Mouse (Mus musculus) left cerebral cortex, postnatal 25 days (tissue): ENCODE results near the gene Psmd12. TPM values are rescaled to one million over a fixed set of nuclear protein-coding genes. Genes with fewer than 3 reads are reported as not detected.

Source experiments
- DNase-seq, 2 experiments: peaks; one replicate each; pipeline ENCODE4 v3.0.0; 2022; ENCODE audit warnings: low spot score in 2 of 2, mixed read lengths in 1 of 2
- intact Hi-C: fragments of 180-260 bp; cut with DNase I; formaldehyde crosslinking; loops from one replicate; pipeline ENCODE4 v1.15.1; 2025
- total RNA-seq, 2 experiments: library from RNA; stranded (reverse); gene quantifications; 2 replicates each; pipeline ENCODE4 v1.2.3; 2021

Psmd12 gene
- total RNA-seq, result 10 to 100 TPM; 69.2 to 73.1 TPM

DNA sequence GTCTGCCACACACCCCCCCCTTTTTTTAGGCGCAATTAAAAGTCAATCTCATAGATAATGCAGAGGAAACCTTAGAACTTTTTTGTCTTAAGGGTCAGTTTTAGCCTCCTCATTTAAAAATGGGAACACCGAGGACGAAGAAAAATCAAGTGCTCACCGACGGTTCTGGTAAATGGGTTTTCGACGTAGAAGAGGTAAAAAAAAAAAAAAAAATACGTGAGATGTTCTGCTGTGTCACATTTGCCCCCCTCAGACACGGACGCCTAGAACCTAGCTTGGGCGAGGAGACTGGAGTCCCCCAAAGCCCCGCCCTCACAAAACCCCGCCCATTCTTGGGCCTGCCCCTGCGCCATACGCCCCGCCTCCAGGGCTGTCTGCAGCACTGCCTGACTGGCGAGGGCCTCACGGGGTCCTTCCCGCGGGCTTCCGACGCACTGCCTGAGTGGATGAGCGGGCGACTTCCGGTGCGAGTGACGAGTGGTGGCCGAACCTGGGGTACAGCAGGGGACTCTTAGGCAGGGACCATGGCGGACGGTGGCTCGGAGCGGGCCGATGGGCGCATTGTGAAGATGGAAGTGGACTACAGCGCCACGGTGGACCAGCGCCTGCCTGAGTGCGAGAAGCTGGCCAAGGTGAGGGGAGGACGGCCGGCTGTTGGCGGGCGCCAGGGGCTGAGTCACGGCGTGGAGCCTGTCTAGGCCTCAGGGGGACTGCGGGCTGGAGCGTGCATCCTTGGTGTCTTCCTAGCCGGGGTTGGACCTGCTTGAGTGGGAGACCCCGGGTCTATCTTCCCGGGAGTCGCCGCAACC, at the start of gene Psmd12:
TSS of gene Psmd12 (plus strand) at position 432 of the 809 bp plus-strand sequence.
- intact Hi-C loops, result no loop called here

DNA sequence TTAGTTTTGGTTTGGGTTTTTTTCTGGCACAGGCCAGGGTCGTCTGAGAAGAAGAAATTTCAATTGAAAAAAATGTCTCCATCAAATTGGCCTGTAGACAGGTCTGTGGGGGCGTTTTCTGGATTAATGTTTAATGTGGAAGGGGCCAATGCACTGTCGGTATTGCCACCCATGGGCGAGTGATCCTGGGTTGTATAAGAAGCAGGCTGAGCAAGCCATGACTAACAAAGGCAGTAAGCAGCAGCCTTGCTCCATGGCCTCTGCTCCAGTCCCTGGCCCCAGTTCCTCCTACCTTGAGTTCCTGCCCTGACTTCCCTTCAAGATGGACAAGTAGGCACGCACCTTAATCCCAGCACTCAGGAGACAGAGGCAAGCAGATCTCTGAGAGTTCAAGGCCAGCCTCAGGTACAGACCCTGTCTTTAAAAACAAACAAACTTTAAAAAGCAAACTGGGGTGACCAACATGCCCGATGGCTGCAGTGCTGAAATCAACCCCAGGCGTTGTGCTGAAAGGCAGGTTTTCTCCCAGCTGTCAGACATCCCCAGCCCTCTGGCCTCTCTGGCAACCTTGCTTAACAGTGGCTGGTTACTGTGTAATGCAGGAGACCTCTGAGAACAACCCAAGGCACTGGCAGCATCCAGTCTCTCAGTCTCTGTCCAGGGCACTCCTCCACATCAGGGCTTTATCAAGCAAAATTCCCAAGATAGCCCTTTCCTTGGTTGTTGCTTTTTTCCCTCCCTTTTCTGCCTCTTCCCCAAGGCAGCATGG, 47.9 kb upstream of the Psmd12 start:
- intact Hi-C loops, result no loop called here
- no peak for DNase-seq

More for the DNA sequence above, at the start of gene Psmd12:
- DNase-seq, result peak; percentile 90 to 96

DNA sequence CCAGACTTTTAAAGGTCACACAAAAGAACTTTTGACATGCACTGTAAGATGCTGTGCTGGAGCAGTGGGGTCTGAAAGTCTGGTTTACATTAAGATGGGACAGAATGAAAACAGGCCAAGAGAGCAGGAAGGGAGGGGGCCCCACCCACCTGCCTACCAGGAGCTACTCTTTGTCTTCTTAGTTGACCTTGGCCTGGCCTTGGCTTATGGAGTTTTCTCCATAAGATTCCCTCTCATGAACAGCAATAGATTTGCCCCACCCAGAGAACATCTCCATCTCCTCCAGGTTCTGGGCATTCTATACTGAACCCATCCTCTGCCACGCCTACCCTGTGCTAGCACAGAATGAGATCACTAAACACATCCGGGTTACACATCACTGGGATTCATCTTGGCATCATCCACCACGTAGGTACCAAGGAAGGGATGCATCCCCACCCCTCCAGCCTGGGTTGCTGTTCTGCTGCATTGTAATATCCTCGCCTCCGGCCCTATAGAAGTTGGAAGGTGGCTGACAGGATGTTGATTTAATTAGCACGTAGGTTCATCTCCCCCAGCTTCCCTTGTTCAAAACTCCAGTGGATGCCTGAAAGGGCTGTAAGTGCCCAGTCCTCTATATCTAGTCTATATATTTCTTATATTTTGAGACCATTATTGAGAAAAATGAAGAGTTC, 43.4 kb upstream of the Psmd12 start:
- intact Hi-C loops, result no loop called here
- no peak for DNase-seq

DNA sequence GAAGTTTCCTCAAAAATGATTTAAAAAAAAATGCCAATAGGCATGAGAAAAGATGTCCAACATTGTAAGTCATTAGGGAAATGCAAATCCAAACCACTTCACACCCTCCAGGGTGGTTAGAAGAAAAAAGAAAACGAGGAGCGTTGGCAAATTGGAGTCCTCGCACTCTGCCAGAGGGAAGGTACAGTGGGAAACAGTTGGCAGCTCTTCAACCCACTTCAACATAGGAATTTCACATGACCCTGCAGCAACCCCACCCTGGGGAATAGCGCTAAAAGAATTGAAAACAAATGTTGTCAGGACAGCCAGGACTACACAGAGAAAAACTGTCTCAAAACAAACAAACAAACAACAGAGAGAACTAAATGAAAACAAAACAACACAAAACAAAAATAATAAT, 41.6 kb upstream of the Psmd12 start:
- intact Hi-C loops, result no loop called here
- DNase-seq, result no peak

DNA sequence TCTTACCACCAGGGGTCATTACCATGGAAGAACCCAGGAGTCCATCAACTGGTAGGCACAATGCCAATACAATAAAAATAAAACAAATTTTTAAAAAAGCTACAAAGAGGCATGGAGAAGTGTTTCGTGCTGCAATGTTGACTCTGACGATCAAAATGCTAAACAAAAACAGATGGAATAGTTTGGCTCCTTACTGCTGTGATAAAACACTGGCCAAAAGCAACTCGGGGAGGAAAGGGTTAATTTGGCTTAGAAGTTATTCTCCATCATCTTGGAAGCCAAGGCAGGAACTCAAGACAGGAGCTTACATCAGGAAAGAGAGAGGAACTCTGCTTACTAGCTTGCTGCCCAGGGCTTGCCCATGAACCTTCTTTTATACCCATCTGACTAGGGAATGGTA, 41.1 kb upstream of the Psmd12 start:
- intact Hi-C loops, result no loop called here
- no peak for DNase-seq

DNA sequence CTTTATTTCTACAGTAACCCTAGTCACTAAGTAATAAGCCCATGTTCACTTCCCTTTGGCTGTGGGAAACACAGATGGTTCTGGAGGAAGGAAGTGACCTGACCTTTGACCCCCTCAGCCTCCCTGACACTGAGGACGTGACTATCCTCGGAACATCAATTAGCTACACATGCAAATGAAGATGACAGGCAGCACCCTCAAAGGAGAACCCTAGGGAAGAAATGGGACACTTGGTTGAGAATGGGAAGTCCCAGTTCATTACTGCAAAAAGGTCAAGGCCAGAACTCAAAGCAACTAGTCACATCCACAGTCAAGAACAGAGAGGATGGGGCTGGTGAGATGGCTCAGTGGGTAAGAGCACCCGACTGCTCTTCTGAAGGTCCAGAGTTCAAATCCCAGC, 38.2 kb upstream of the Psmd12 start:
- intact Hi-C loops, result no loop called here
- DNase-seq, result no peak

DNA sequence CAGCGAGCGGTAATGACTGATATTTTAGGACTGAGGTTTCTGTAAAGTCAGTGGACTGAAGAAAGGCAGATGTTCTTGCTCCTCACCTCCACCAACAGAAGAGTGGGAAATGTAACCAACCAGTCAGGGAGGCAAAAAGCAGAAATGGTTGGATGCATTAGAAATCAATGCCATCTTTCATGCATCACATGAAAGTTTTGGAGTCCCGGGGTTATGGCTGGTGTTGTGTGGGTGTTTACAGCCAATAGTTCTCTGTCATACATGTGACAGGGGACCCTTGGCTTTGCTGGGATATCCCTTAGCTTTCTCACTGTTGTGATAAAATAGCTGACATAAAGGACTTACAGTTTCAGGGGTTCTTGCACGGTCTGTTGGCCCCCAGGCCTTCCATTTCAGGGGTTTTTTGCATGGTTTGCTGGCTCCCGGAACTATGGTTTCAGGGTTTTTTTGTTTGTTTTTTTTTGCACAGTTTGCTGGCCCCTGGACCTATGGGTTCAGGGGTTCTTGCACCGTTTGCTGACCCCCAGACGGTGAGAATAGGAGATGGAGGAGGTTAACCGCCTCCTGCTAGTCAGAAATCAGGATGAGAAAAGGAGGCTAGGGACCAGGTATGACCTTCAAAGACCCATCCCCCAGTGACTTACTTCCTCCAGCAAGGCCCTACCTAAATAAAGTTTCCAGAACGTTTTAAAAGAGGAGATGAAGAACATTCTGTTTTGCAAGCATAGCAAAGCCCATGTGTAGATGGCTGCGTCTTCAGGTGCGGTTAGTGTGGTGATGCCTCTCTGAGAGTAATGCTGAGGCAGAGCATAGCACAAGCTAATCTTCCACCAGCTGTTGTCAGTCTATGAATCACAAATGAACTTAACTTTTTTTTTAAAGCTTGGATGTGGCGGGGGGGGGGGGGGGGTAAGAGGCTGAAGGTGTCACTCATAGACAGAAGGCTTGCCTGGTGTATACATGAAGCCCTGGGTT, 35.9 kb upstream of the Psmd12 start:
- intact Hi-C loops, result no loop called here

DNA sequence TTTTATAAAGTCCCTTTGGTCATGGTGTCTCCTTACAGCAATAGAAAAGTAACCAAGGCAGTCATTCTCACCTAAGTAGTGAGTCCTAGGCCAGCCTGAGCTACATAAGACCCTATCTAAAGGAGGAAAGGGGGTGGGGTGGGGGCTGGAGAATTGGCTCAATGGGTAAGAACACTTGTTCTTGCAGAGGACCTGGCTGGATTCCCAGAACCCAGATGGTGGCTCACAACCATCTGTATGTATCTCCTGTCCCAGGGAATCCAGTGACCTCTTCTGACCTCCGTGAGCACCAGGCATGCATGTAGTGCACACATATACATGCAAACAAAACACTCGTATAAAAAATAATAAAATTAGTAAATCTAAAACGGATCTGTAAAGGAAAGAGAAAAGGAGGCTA, 33.6 kb upstream of the Psmd12 start:
- no peak for DNase-seq
- intact Hi-C loops, result no loop called here

More for the DNA sequence above, 35.9 kb upstream of the Psmd12 start:
- no peak for DNase-seq

DNA sequence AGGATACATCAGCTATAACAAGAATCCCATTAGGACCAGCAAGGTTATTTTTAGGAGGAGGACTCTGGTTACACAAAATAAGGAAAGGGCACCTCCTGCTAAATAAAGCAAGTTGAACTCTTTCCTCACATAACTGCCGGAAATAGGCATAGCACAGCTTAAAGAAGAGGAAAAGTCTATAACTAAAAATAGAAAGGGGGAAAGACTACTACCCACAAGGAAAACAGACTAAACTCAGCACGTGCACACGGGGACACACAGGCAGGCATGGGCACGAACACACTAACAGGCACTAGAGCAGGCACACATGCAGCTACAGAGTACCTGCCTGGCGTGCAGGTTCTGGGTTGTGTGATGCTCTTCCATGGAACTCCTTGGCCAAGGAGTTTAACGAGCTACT, 32.6 kb upstream of the Psmd12 start:
- intact Hi-C loops, result no loop called here
- DNase-seq, result no peak

DNA sequence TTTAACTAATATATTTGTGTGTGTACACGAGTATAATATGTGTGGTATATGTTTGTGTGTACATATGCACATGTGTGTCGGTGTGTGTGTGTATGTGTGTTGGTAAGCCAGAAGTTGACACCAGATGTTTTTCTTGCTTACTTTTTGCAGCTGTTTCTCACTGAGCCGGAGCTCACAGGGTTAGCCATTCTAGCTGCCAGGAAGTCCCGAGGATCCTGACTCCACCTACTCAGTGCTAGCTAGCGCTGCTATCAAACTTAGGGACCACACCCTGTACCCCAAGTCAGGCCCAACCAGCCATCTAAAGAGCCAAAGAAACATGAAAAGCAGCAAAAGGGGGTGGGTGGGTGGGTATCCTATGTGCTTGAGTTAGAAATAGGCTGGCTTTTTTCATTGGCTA, 31.9 kb upstream of the Psmd12 start:
- DNase-seq, result no peak
- intact Hi-C loops, result no loop called here

DNA sequence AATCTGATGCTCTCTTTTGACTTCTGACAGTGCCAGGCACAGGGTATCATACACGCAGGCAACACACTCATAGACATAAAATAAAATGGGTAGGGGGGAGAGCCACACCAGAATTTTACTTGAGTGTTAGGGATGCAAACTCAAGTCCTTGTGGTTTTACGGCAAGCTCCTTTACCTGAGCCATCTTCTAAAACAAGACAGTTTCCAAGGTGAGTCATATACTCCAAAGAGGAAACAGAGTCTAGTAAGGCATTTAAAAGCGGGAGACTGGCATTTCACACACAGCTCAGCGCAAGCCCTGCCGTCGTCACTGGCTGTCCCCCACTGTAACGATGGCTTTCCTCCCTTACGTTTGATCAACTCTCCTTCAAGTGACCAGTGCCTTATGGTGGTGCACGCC, 31.4 kb upstream of the Psmd12 start:
- no peak for DNase-seq
- intact Hi-C loops, result no loop called here

DNA sequence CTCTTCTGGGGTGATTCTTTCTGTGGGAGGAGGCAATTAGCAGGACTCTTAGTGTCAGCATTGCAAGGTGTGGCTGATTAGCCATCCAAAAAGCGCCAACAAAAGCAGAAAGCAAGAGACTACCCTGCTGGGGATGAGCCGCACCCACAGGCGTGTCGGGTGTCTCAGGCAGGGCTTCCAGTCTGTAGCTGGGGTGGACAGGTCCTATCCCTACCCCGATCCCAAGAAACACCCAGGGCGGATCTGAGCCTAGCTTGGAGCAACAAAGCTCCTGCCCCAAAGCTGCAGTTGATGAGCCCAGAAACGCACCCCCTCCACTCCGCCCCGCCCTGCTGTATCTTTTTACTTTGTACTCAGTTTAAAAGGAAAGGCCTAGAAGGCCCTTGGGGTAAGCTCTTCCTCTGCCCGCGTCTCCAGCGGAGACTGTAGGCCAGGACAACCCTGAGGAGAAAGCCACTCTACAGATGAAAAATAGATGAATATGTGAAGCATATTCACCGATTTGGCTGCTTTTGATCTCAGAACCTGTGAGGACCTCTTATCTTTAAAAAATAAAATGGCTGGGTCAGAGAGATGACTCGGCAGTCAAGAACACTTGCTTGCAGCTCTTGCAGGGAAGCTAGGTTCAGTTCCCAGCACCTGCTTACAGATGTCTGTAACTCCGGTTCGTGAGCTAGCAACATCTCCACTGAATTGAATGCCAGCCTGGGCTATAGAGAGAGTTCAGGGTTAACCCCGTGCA, 29.9 kb upstream of the Psmd12 start:
- intact Hi-C loops, result no loop called here

DNA sequence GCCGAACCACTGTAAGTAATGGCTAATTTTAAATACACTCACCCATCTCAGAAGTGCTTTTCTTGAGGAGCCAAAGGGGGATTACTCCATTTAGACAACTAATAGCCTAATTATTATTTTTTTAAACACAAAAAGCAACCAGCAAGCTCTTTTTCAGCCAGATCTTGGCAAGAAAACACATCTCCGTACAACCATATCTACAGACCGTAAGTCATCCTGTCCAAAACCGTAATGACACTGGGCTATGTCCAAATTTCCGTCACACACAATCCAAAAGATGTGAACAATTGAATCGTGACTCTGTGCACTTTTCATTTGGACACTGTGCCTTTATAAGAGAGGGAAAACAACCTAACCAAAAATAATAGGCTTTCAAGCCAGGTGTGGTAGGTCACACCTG, 29.2 kb upstream of the Psmd12 start:
- DNase-seq, result no peak
- intact Hi-C loops, result no loop called here

More for the DNA sequence above, 29.9 kb upstream of the Psmd12 start:
- no peak for DNase-seq

DNA sequence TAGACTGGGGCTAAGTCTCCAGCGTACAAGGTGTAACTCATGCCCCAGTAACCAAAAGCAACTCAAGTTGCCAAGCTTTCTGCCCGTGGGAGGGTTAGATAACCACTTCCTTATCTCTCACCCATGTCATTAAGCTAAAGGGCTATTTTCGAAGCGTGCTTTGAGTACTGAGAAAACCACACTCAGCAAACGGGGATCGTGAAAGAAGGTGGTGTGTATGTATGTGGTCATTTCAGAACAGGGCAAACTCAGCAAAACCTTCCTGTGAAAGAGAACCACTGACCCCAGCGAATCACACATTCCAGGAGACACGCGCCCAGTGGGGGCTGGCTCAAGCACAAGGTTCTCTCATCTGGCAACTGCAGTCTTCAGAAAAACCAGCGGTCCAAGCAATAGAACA, 28.2 kb upstream of the Psmd12 start:
- no peak for DNase-seq

DNA sequence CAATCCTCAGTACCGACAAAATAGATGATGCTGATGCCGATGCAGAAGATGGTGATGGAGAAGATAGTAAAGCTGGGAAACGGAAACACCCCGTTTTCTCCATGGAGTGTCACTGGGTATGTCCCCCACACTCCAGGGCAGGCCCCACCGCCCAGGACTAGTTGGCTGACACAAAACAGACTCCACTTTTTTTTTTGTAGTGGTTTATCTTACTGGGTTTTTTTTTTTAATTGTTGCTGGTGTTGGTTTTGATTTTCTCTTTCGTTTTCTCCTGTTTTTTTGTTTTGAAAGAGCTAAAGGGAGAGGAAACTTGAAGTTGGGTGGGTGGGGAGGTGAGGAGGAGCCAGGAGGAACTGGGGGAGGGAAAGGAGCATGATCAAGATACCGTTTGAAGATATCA, 27.2 kb upstream of the Psmd12 start:
- no peak for DNase-seq
- intact Hi-C loops, result no loop called here

More for the DNA sequence above, 28.2 kb upstream of the Psmd12 start:
- intact Hi-C loops, result no loop called here

DNA sequence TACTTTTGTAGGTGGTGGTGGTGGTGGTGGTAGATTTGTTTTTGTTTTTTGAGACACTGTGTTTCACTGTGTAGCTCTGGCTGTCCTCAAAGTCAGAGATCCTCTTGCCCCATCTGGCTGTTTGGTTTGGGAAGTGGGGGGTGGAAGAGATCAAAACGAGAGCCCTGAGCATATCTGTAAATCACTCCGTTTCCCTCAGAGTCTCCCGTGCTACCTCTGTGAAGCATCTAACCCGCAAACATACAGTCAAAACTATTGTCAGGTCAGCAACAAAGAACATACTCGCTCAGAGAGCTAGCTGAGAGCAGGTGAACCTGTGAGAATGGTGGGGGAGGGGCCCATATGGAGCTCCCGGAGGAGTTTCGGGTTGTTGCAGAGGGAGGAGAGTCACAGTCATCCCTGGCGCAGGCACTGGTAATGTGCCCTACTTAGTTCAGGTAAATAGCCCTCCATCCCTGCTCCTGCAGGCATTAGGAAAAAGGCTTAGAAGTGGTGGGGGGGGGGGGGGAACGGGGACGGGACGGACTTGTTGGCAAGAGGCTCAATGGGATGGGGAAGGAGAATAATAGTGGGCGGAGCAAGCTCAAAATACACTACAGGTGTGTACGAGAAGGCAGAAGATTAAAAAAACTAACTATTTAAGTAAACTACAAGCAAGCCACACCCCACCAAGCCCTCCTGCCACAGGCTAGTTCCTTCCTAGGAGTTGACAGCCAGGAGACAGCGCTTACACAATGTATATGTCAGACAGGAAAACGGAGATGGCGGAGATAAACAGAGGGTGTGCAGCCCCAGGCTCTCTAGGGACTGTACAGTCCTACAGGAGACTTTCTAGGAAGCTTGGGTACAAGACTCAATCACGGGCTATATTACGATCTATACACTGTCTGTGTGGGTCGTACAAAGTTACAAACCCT, 24.5 kb upstream of the Psmd12 start:
- no peak for DNase-seq
- intact Hi-C loops, result no loop called here

DNA sequence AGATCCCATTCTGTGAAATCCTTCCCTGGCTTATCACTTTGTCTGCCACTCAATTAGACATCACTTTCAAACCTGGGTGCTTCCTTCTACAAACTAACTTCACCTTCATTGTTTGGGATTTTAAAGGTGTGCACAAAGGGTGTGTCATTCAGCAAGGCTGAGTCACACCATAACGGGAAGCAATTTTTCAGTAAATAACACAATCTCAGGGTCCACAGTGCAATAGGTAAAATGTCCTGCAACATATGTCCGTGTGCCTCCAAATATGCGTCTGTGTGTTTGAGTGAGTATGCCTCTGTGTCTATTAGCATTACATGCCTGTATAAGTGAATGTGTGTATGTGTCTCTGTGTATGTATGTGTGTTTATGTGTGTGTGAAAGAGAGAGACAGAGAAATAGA, 22.0 kb upstream of the Psmd12 start:
- no peak for DNase-seq
- intact Hi-C loops, result no loop called here

DNA sequence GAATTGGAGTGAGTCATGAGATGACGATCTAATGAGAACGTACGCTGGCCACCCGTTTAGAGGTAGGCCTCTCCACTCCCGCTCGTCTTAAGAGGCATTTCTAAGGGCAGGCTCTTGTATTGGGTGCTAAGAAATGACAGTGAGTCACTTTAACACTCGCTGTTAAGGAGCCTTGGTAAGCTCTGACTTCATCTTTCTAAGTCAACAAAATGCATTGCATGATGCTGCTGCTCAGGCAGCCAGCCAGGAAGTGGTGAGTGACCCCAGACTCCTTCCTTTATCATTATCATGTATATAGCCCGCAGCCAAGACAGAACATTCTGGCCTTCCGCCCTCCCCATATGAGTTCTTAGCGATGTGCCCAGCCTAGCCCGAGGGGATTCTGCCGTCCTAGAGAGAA, 21.0 kb upstream of the Psmd12 start:
- intact Hi-C loops, result no loop called here
- DNase-seq, result no peak
